Mouse (Mus musculus) thymus, adult 2 months (tissue): ENCODE data around the gene Cwc15.

Experiments
- CTCF ChIP-seq: fragments of 200-500 bp; IDR thresholded peaks from 2 replicates; pipeline ENCODE4 v1.5.1; 2012; ENCODE audit warnings: mild to moderate bottlenecking, control low read depth, low read length, moderate library complexity, borderline replicate concordance; ENCODE audit not compliant: control insufficient read depth, poor library complexity, insufficient read depth; ENCODE audit errors: extremely low read depth
- POLR2A ChIP-seq: fragments of 200-500 bp; IDR thresholded peaks from 2 replicates; pipeline ENCODE4 v1.6.1; 2012; ENCODE audit warnings: mild to moderate bottlenecking, low read length, control low read depth, moderate library complexity; ENCODE audit not compliant: control insufficient read depth, poor library complexity, insufficient read depth; ENCODE audit errors: extremely low read depth

DNA sequence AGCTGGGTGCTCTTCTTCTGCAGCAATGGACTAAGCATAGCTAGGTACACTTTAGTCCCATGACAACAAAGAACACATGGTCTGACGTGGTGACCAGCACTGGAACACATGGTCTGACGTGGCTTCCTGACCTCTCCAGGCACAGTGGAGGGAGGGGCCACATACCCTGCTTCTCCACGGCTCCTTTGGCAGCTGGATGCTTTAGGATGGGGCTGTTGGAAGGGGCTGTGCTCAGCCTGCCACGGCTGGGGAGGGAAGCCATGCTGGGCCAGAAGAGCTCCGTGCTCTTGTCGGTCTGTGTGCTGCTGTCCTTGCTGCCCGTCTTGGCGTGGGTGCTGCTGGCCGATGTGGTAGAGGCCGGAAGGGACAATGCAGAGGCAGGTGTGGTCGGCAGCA is 47.9 kb downstream of the Cwc15 start:
- TF ChIP-seq CTCF = no peak
- TF ChIP-seq POLR2A = no peak
